Mouse (Mus musculus) intestine, embryonic 15.5 days (tissue): ENCODE data around the gene Slc51b. TPM values are rescaled to one million over a fixed set of nuclear protein-coding genes. Genes with fewer than 3 reads are reported as not detected.

Source experiments
- ATAC-seq: fragments of 200-750 bp; cut with Nextera tagmentation; 2 replicates; pipeline ENCODE4 v1.8.0; 2017; ENCODE audit warnings: moderate TSS enrichment, moderate library complexity
- H3K27ac ChIP-seq: fragments of 300-500 bp; sonication (generic); 2 replicates; pipeline ENCODE4 v1.5.1; 2015; ENCODE audit warnings: mild to moderate bottlenecking, inconsistent platforms
- H3K27me3 ChIP-seq: fragments of 300-500 bp; sonication (generic); replicated peaks from 2 replicates; pipeline ENCODE4 v1.6.1; 2015; ENCODE audit warnings: inconsistent platforms
- H3K36me3 ChIP-seq: fragments of 300-500 bp; sonication (generic); 2 replicates; pipeline ENCODE4 v1.6.1; 2015; ENCODE audit warnings: inconsistent platforms
- H3K4me1 ChIP-seq: fragments of 300-500 bp; sonication (generic); replicated peaks from 2 replicates; pipeline ENCODE4 v1.6.1; 2015; ENCODE audit warnings: inconsistent platforms
- H3K4me2 ChIP-seq: fragments of 300-500 bp; sonication (generic); replicated peaks from 2 replicates; pipeline ENCODE4 v1.6.1; 2015; ENCODE audit warnings: mild to moderate bottlenecking, inconsistent platforms
- H3K4me3 ChIP-seq: fragments of 300-500 bp; sonication (generic); replicated peaks from 2 replicates; pipeline ENCODE4 v1.5.1; 2015; ENCODE audit warnings: inconsistent platforms
- H3K9ac ChIP-seq: fragments of 300-500 bp; sonication (generic); 2 replicates; pipeline ENCODE4 v1.6.1; 2015; ENCODE audit warnings: inconsistent platforms
- H3K9me3 ChIP-seq: fragments of 300-500 bp; sonication (generic); 2 replicates; pipeline ENCODE4 v1.6.1; 2016; ENCODE audit warnings: inconsistent platforms
- WGBS: fragments of 180-500 bp; shearing (Covaris S2); methylation state at CpG from one replicate; pipeline ENCODE4 v1.1.7; 2015; 5-methylcytosine and 5-hydroxymethylcytosine counted together
- polyA plus RNA-seq: library from polyadenylated mRNA; unstranded; fragments of >200 nt; fragmentation: Nextera tagmentation; extraction: Ambion mirVana; gene quantifications from 2 replicates; pipeline ENCODE4 v1.2.1, GENCODE M21; 2015

Gene Slc51b
- polyA plus RNA-seq, result 7.4 and 8.7 TPM in 2 replicates

- no peaks in the 10 kb centered on the region for H3K4me1 ChIP-seq
- 61% methylated on average over 11 of the region's 11 CpGs for WGBS
- no peaks in the 10 kb centered on the region for H3K9me3 ChIP-seq
- no peaks in the 10 kb centered on the region for H3K36me3 ChIP-seq
- H3K27ac ChIP-seq, result peak within 1 kb of the TSS; percentile 64
- ATAC-seq, result peak; percentile 77
- 0 out of 2 replicates have a peak within 1 kb of the TSS, but pooled peaks have one; percentile 7 for H3K4me3 ChIP-seq
- no peak within 1 kb of the TSS for H3K9ac ChIP-seq
- peak within 1 kb of the TSS; percentile 39; the same call in 1 of the 2 replicates for H3K4me2 ChIP-seq
- no peaks in the 10 kb centered on the region for H3K27me3 ChIP-seq
These were observed at the start of gene Slc51b for GRCm38 (mm10) chr9:65422760-65423501. Gene Slc51b (minus strand): TSS chr9:65422955.

GRCm38 (mm10) chr9:65467686-65468085 is 44.9 kb upstream of the Slc51b start:
- no peak for ATAC-seq
- H3K27ac ChIP-seq, result no peak overlapping the region
- H3K4me3 ChIP-seq, result no peak overlapping the region
- H3K36me3 ChIP-seq, result peaks cover 3% of the 10 kb centered on the region; the same call in 1 of the 2 replicates
- H3K9ac ChIP-seq, result no peak overlapping the region
- WGBS, result 64% methylated on average over 11 of the region's 11 CpGs
- H3K4me1 ChIP-seq, result no peaks in the 10 kb centered on the region
- H3K4me2 ChIP-seq, result no peak overlapping the region
- H3K9me3 ChIP-seq, result no peaks in the 10 kb centered on the region
- H3K27me3 ChIP-seq, result no peaks in the 10 kb centered on the region

GRCm38 (mm10) chr9:65465241-65465640 is 42.5 kb upstream of the Slc51b start:
- no peak for ATAC-seq
- whole genome bisulfite sequencing, result 90% methylated on average over 2 of the region's 2 CpGs
- H3K9ac ChIP-seq, result no peak overlapping the region
- H3K27me3 ChIP-seq, result no peaks in the 10 kb centered on the region
- peaks cover 7% of the 10 kb centered on the region for H3K4me1 ChIP-seq
- no peak overlapping the region for H3K4me3 ChIP-seq
- 0 out of 2 replicates have a peak, but pooled peaks cover 3% of the 10 kb centered on the region for H3K36me3 ChIP-seq
- no peak overlapping the region for H3K4me2 ChIP-seq
- H3K9me3 ChIP-seq, result no peaks in the 10 kb centered on the region
- no peak overlapping the region for H3K27ac ChIP-seq

- Histone ChIP-seq H3K4me3 (no peak overlapping the region), H3K36me3 (0 out of 2 replicates have a peak, but pooled peaks cover 3% of the 10 kb centered on the region), H3K9me3 (no peaks in the 10 kb centered on the region), H3K27ac (no peak overlapping the region), H3K27me3 (no peaks in the 10 kb centered on the region), H3K9ac (no peak overlapping the region), H3K4me1 (peaks cover 7% of the 10 kb centered on the region), H3K4me2 (no peak overlapping the region)
- WGBS, result 91% methylated on average over 6 of the region's 6 CpGs
- ATAC-seq, result no peak
These were observed 41.4 kb upstream of the Slc51b start for GRCm38 (mm10) chr9:65464161-65464560.

GRCm38 (mm10) chr9:65462544-65462943 is 39.8 kb upstream of the Slc51b start:
- WGBS, result 85% methylated on average over 5 of the region's 5 CpGs
- no peak overlapping the region for H3K9ac ChIP-seq
- H3K4me3 ChIP-seq, result no peak overlapping the region
- no peak for ATAC-seq
- H3K27ac ChIP-seq, result no peak overlapping the region
- no peak overlapping the region for H3K4me2 ChIP-seq
- H3K36me3 ChIP-seq, result 0 out of 2 replicates have a peak, but pooled peaks cover 3% of the 10 kb centered on the region
- H3K27me3 ChIP-seq, result no peaks in the 10 kb centered on the region
- H3K4me1 ChIP-seq, result peaks cover 7% of the 10 kb centered on the region
- no peaks in the 10 kb centered on the region for H3K9me3 ChIP-seq

- Histone ChIP-seq H3K27me3 (no peaks in the 10 kb centered on the region), H3K36me3 (0 out of 2 replicates have a peak, but pooled peaks cover 3% of the 10 kb centered on the region), H3K4me3 (peak within 1 kb of the TSS; percentile 83), H3K4me2 (peak within 1 kb of the TSS; percentile 69), H3K4me1 (peaks cover 7% of the 10 kb centered on the region), H3K27ac (peak within 1 kb of the TSS; percentile 80), H3K9ac (peak within 1 kb of the TSS; percentile 80), H3K9me3 (no peaks in the 10 kb centered on the region)
- under 1% methylated on average over 53 of the region's 53 CpGs for WGBS
- peak; percentile 98 for ATAC-seq
These were observed 38.1 kb upstream of the Slc51b start, which contains the start of gene Spg21 for GRCm38 (mm10) chr9:65460732-65461442. Gene Spg21 (plus strand): TSS chr9:65460947.

- Histone ChIP-seq H3K27me3 (no peaks in the 10 kb centered on the region), H3K9ac (no peak overlapping the region), H3K27ac (0 out of 2 replicates have a peak overlapping the region, but pooled peaks have one; percentile 80), H3K4me2 (peak overlapping the region; percentile 69), H3K4me3 (no peak overlapping the region), H3K4me1 (peaks cover 7% of the 10 kb centered on the region), H3K36me3 (no peaks in the 10 kb centered on the region), H3K9me3 (no peaks in the 10 kb centered on the region)
- 46% methylated on average over 3 of the region's 3 CpGs for WGBS
- peak; percentile 21; the same call in 1 of the 2 replicates for ATAC-seq
These were observed 37.4 kb upstream of the Slc51b start for GRCm38 (mm10) chr9:65460198-65460597.

- no peak for ATAC-seq
- Histone ChIP-seq H3K27me3 (no peaks in the 10 kb centered on the region), H3K9me3 (no peaks in the 10 kb centered on the region), H3K4me3 (no peak overlapping the region), H3K27ac (no peak overlapping the region), H3K4me2 (no peak overlapping the region), H3K9ac (no peak overlapping the region), H3K4me1 (peaks cover 7% of the 10 kb centered on the region), H3K36me3 (no peaks in the 10 kb centered on the region)
- 71% methylated on average over 2 of the region's 2 CpGs for WGBS
These were observed 36.2 kb upstream of the Slc51b start for GRCm38 (mm10) chr9:65458975-65459374.

GRCm38 (mm10) chr9:65447951-65448350 is 25.2 kb upstream of the Slc51b start:
- H3K9ac ChIP-seq, result no peak overlapping the region
- H3K9me3 ChIP-seq, result no peaks in the 10 kb centered on the region
- no peak for ATAC-seq
- no peak overlapping the region for H3K27ac ChIP-seq
- no peak overlapping the region for H3K4me3 ChIP-seq
- no peak overlapping the region for H3K4me2 ChIP-seq
- WGBS, result 89% methylated on average over 6 of the region's 6 CpGs
- no peaks in the 10 kb centered on the region for H3K27me3 ChIP-seq
- H3K36me3 ChIP-seq, result peaks cover 15% of the 10 kb centered on the region
- no peaks in the 10 kb centered on the region for H3K4me1 ChIP-seq

GRCm38 (mm10) chr9:65444692-65445091 is 21.9 kb upstream of the Slc51b start:
- no peak overlapping the region for H3K27ac ChIP-seq
- no peak for ATAC-seq
- WGBS, result 96% methylated on average over 4 of the region's 4 CpGs

GRCm38 (mm10) chr9:65435671-65436301 is 13.0 kb upstream of the Slc51b start, which contains the start of gene Mtfmt:
Gene Mtfmt (plus strand): TSS chr9:65435782.
- peaks cover 5% of the 10 kb centered on the region; the same call in 1 of the 2 replicates for H3K36me3 ChIP-seq
- 0 out of 2 replicates have a peak within 1 kb of the TSS, but pooled peaks have one; percentile 40 for H3K27ac ChIP-seq
- under 1% methylated on average over 54 of the region's 54 CpGs for WGBS
- H3K4me1 ChIP-seq, result 0 out of 2 replicates have a peak, but pooled peaks cover 2% of the 10 kb centered on the region
- peak within 1 kb of the TSS; percentile 72 for H3K4me2 ChIP-seq
- H3K4me3 ChIP-seq, result peak within 1 kb of the TSS; percentile 99
- H3K27me3 ChIP-seq, result 0 out of 2 replicates have a peak, but pooled peaks cover 2% of the 10 kb centered on the region
- peak; percentile 96 for ATAC-seq
- H3K9ac ChIP-seq, result peak within 1 kb of the TSS; percentile 86
- H3K9me3 ChIP-seq, result no peaks in the 10 kb centered on the region

More at GRCm38 (mm10) chr9:65444692-65445091, 21.9 kb upstream of the Slc51b start:
- no peaks in the 10 kb centered on the region for H3K4me1 ChIP-seq
- no peak overlapping the region for H3K4me3 ChIP-seq
- no peak overlapping the region for H3K4me2 ChIP-seq
- no peak overlapping the region for H3K9ac ChIP-seq
- peaks cover 28% of the 10 kb centered on the region for H3K36me3 ChIP-seq
- no peaks in the 10 kb centered on the region for H3K9me3 ChIP-seq
- H3K27me3 ChIP-seq, result no peaks in the 10 kb centered on the region
